Mouse (Mus musculus) limb, embryonic 10.5 days (tissue): Measurements from ENCODE around the gene 1110059E24Rik. TPM values are rescaled to one million over a fixed set of nuclear protein-coding genes. Genes with fewer than 3 reads are reported as not detected.
A peak's percentile ranks its signal among the peaks of the same experiment; 100 is the strongest.
"Not testable (repeated sequence)": the region's sequence is repeated elsewhere in the genome, so short reads cannot be mapped to it uniquely, and the experiment has no call there.

ENCODE experiments used
- DNase-seq: peaks from one replicate; pipeline ENCODE4 v3.0.0-alpha.2; 2017; ENCODE audit warnings: low spot score
- H3K27ac ChIP-seq: fragments of 300-500 bp; sonication (generic); 2 replicates; pipeline ENCODE4 v1.5.1; 2016; ENCODE audit warnings: mild to moderate bottlenecking
- H3K27me3 ChIP-seq: fragments of 300-500 bp; sonication (generic); 2 replicates; pipeline ENCODE4 v1.6.1; 2016; ENCODE audit warnings: low read depth, mild to moderate bottlenecking; ENCODE audit not compliant: poor library complexity, severe bottlenecking
- H3K36me3 ChIP-seq: fragments of 300-500 bp; sonication (generic); 2 replicates; pipeline ENCODE4 v1.6.1; 2016; ENCODE audit warnings: mild to moderate bottlenecking, moderate library complexity
- H3K4me1 ChIP-seq: fragments of 300-500 bp; sonication (generic); 2 replicates; pipeline ENCODE4 v1.6.1; 2016
- H3K4me3 ChIP-seq: fragments of 300-500 bp; sonication (generic); 2 replicates; pipeline ENCODE4 v1.5.1; 2016; ENCODE audit warnings: mild to moderate bottlenecking, moderate library complexity
- H3K9me3 ChIP-seq: fragments of 300-500 bp; sonication (generic); replicated peaks from 2 replicates; pipeline ENCODE4 v1.6.1; 2016; ENCODE audit warnings: mild to moderate bottlenecking
- WGBS: fragments of 180-500 bp; shearing (Covaris S2); methylation state at CpG from one replicate; pipeline ENCODE4 v1.1.7; 2016; 5-methylcytosine and 5-hydroxymethylcytosine counted together
- polyA plus RNA-seq: library from polyadenylated mRNA; unstranded; fragments of >200 nt; fragmentation: Nextera tagmentation; extraction: Ambion mirVana; gene quantifications from 2 replicates; pipeline ENCODE4 v1.2.1, GENCODE M21; 2016

Gene 1110059E24Rik
- polyA plus RNA-seq, 1 experiment from 2014 or later = 76.9 TPM

DNA sequence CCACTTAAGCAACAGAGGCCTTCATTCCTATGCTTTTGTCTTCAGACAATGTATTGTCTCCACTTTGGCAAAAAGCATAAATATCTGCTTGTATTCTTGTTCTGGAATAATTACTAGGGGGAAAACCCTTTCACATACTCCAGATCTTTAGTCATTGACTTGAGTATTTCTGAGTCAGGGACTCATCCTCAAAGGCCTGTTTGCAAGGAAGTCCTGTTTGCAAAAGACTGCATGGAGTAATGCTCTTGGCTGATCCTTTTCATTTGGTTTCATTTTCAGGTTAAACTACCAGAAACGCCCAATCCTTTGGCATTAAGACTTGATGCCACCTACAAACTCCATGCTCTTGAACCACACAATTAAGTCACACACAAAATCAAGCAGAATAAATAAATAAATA, 8.8 kb downstream of the 1110059E24Rik start:
- no peak overlapping the region for H3K27ac ChIP-seq
- H3K4me3 ChIP-seq = no peak overlapping the region
- no peaks in the 10 kb centered on the region for H3K4me1 ChIP-seq
- no peak for DNase-seq
- H3K36me3 ChIP-seq = peaks cover 2% of the 10 kb centered on the region; the same call in 1 of the 2 replicates
- H3K27me3 ChIP-seq = no peaks in the 10 kb centered on the region
- 79% methylated on average over 1 of the region's 1 CpGs for WGBS
- H3K9me3 ChIP-seq = no peaks in the 10 kb centered on the region

DNA sequence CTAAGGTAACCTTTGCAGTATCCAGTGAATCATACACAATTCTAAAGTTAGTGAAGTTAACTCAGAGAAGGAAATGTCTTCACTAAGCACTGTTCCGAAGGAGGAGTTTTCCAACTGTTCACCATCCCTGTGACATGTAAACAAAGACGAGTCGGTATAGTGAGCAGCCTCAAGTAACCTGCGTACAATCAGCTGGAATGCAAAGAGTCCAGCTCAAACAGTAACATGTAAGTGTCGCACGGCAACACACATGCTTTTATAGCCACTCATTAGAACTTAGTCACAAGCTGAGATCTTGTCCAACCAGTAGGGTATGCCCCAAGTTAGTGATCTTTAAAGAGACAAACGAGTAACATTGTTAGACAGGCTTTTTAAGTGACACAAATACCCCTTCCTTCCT, 15.1 kb downstream of the 1110059E24Rik start:
- H3K4me3 ChIP-seq = no peak overlapping the region
- peaks cover 5% of the 10 kb centered on the region; the same call in 1 of the 2 replicates for H3K4me1 ChIP-seq
- peaks cover 6% of the 10 kb centered on the region for H3K36me3 ChIP-seq
- H3K27me3 ChIP-seq = no peaks in the 10 kb centered on the region
- DNase-seq = no peak
- no peaks in the 10 kb centered on the region for H3K9me3 ChIP-seq
- no peak overlapping the region for H3K27ac ChIP-seq
- 78% methylated on average over 7 of the region's 7 CpGs for WGBS

DNA sequence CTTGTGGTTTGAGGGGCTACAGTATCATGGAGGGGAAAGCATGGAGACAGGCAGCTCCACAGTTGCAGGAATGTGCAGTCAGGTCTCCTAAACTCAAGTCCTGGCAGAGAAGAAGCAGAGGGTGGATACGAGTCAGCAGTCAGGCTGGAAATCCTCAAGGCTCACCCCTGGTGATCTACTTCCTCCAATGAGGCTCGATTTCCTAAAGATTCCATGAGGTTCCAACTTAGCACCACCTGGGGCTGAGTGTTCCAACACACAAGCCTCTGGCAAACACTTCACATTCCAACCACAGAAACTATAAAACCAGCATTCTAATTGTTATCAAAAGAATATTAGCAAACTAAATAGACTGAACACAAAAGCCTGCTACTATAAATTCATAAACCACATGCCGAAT, 15.9 kb downstream of the 1110059E24Rik start:
- 87% methylated on average over 3 of the region's 3 CpGs for WGBS
- peaks cover 6% of the 10 kb centered on the region for H3K36me3 ChIP-seq
- H3K27me3 ChIP-seq = no peaks in the 10 kb centered on the region
- no peak overlapping the region for H3K4me3 ChIP-seq
- peaks cover 5% of the 10 kb centered on the region; the same call in 1 of the 2 replicates for H3K4me1 ChIP-seq
- H3K27ac ChIP-seq = no peak overlapping the region
- DNase-seq = no peak
- H3K9me3 ChIP-seq = no peaks in the 10 kb centered on the region

DNA sequence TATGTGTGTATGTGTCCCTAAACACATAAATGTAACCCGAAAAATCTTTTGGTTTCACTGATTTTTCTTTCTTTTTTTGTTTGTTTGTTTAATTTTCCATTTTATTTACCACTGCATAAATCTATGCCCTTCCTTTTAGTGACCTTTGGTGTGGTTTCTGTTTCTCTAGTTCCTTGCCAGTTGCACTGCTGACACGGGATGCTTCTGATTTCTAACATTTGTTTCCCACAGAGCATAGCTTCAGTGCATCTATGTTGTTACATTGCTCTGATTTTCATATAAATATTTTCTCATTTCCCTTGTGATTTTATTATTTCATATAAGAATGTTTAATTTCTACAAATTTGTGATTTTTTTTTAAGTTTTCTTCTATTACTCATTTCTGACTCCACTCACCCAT, 17.4 kb downstream of the 1110059E24Rik start:
- no peak overlapping the region for H3K4me3 ChIP-seq
- no peak for DNase-seq
- peaks cover 4% of the 10 kb centered on the region; the same call in 1 of the 2 replicates for H3K36me3 ChIP-seq
- H3K27ac ChIP-seq = no peak overlapping the region
- peaks cover 16% of the 10 kb centered on the region for H3K4me1 ChIP-seq
- no peaks in the 10 kb centered on the region for H3K9me3 ChIP-seq
- 94% methylated on average over 2 of the region's 2 CpGs for WGBS
- no peaks in the 10 kb centered on the region for H3K27me3 ChIP-seq

DNA sequence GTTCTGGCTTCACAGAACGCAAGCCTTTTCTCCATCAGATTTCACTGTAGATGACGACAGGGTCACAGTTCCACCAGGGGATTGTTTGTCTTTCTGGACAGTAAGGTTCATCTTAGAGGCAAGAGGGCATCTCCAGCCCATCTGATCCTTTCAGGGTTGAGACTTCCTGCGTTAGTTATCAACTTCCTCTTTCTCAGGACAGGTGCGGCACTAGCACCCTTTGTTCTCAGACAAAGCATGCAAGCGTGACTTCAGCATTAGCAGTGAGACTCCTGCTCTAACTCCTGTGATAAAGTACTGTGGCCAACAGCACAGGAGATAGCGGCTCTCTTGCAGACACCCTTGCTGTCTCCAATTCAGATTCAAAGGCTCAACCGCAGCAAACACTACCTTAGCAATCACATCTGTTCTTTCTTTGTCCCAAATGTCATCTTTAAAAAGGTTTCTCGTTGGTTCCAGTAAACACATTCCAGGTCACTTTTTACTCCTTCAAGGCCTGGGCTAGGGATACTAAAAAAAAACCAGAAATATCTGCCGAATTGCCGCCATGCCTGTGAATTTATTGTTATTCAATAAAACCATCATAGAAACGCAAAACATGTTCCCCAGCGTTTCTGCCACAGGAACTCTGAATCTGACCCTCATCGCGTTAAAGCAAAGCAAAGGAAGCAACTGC, 22.0 kb downstream of the 1110059E24Rik start:
- Histone ChIP-seq H3K27ac (0 out of 2 replicates have a peak overlapping the region, but pooled peaks have one; percentile 36), H3K27me3 (no peaks in the 10 kb centered on the region), H3K9me3 (no peaks in the 10 kb centered on the region), H3K4me1 (peaks cover 25% of the 10 kb centered on the region), H3K4me3 (no peak overlapping the region), H3K36me3 (no peaks in the 10 kb centered on the region)
- WGBS = 68% methylated on average over 14 of the region's 14 CpGs
- DNase-seq = no peak

DNA sequence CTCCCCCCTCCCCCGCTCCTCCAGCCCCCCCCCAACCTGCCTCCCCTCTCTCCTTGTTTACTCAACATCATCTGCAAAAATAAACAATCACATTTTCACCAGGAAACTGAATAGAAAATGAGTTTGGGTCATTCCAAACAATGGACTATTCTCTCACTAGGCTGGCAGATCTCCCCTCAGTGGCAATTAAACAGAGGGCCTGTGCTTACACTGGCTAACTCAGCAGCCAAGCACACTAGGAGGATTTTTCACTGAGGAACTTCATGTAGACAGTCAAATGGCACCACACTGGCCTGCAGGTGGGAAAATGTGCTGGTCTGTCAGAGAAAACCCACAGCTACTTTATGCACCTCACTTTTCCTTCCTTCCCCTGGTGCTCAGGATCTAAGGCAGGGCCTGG, 23.3 kb downstream of the 1110059E24Rik start:
- H3K36me3 ChIP-seq = no peaks in the 10 kb centered on the region
- H3K4me3 ChIP-seq = no peak overlapping the region
- WGBS = 64% methylated on average over 1 of the region's 1 CpGs
- no peaks in the 10 kb centered on the region for H3K9me3 ChIP-seq
- DNase-seq = no peak
- no peaks in the 10 kb centered on the region for H3K27me3 ChIP-seq
- peaks cover 24% of the 10 kb centered on the region for H3K4me1 ChIP-seq
- H3K27ac ChIP-seq = no peak overlapping the region

DNA sequence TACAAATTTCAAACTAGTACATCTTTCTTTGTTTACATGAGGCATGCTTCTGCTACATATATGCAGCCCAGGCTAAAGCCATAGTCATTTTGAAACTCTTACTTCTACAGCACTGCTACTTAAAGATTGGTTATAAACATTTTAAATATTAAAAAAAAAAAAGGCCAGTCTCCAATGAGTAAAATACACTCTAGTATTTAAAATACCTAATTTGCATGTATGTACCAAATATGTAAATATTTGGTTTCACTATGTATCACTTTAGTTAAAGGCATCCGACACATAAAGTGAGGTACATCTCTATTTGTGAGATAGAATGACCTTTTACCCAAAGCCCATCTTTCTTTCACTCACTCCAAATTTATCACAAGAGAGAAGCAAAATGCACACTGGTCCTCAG, 23.7 kb downstream of the 1110059E24Rik start:
- H3K36me3 ChIP-seq = no peaks in the 10 kb centered on the region
- no peak overlapping the region for H3K27ac ChIP-seq
- DNase-seq = no peak
- H3K27me3 ChIP-seq = no peaks in the 10 kb centered on the region
- 95% methylated on average over 1 of the region's 1 CpGs for WGBS
- H3K9me3 ChIP-seq = no peaks in the 10 kb centered on the region
- no peak overlapping the region for H3K4me3 ChIP-seq
- peaks cover 20% of the 10 kb centered on the region for H3K4me1 ChIP-seq

DNA sequence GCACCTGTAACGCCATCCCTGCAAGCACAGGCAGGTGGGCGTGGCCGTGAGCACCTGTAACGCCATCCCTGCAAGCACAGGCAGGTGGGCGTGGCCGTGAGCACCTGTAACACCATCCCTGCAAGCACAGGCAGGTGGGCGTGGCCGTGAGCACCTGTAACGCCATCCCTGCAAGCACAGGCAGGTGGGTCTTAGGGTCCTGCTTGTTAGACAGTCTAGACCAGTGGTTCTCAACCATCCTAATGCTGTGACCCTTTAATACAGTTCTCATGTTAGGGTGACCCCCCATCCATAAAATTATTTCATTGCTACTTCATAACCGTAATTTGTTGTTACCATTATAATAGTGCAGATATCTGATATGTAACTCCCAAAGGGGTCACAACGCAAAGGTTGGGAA, 24.3 kb downstream of the 1110059E24Rik start:
- DNase-seq, H3K4me3 ChIP-seq, H3K27me3 ChIP-seq, H3K9me3 ChIP-seq, H3K36me3 ChIP-seq, H3K27ac ChIP-seq: not testable (repeated sequence)
- 46% methylated on average over 11 of the region's 11 CpGs for WGBS
- H3K4me1 ChIP-seq = peaks cover 20% of the 10 kb centered on the region

DNA sequence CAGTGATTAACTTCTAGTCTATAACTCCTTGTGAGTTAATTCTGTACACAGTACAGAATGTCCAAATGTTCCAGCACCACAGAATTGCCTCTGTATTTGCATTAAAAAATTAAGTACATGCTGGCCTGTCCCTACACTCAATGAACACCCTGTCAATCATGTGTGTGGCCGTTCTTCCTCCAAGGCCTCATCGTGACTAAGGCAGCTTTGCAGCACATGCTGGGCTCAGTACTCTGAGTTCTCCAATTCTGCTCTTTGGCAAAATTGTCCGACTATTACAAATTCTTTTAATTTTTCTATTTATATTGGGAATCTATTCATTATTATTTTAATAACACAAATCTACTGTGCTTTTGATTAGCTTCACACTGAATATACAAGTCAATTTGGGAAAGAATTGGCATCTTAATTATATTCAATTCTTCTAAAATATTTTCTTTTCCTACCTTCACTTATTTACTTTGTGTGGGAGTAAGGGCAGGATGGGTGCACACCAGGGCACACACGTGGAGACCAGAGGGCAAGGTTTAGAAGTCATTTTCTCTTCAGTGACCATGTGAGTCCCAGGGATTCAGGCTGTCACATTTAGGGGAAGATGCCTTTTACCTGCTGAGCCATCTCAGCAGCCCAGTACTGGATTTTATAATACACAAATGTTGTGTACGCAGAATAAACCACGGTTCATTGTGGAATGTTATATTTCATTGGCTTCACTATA, 26.3 kb downstream of the 1110059E24Rik start:
- H3K27ac ChIP-seq = no peak overlapping the region
- H3K9me3 ChIP-seq = no peaks in the 10 kb centered on the region
- DNase-seq = no peak
- H3K4me3 ChIP-seq = no peak overlapping the region
- H3K27me3 ChIP-seq = no peaks in the 10 kb centered on the region
- H3K4me1 ChIP-seq = peaks cover 19% of the 10 kb centered on the region
- 91% methylated on average over 6 of the region's 6 CpGs for WGBS
- no peaks in the 10 kb centered on the region for H3K36me3 ChIP-seq

DNA sequence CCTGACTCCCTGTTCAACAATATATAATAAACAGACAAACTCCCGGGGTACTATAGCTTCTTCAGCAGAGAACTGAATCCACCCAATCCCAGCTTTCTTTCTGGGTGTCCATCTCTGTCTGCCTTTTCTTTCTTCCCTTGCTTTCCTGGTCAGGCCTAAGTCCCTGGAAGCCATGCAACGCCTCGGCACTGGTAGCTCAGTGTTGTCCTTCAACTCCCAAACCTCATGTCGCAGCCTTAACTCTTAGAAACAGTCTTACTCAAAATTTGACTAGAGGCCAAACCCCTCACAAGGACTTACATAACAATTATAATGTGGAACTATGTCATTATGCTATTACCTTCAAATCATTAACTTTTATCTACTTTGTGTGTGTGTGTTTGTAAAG, 28.6 kb downstream of the 1110059E24Rik start:
- H3K9me3 ChIP-seq = no peaks in the 10 kb centered on the region
- no peak overlapping the region for H3K4me3 ChIP-seq
- no peaks in the 10 kb centered on the region for H3K27me3 ChIP-seq
- H3K36me3 ChIP-seq = no peaks in the 10 kb centered on the region
- no peak overlapping the region for H3K27ac ChIP-seq
- 88% methylated on average over 4 of the region's 4 CpGs for WGBS
- peaks cover 1% of the 10 kb centered on the region; the same call in 1 of the 2 replicates for H3K4me1 ChIP-seq
- no peak for DNase-seq

DNA sequence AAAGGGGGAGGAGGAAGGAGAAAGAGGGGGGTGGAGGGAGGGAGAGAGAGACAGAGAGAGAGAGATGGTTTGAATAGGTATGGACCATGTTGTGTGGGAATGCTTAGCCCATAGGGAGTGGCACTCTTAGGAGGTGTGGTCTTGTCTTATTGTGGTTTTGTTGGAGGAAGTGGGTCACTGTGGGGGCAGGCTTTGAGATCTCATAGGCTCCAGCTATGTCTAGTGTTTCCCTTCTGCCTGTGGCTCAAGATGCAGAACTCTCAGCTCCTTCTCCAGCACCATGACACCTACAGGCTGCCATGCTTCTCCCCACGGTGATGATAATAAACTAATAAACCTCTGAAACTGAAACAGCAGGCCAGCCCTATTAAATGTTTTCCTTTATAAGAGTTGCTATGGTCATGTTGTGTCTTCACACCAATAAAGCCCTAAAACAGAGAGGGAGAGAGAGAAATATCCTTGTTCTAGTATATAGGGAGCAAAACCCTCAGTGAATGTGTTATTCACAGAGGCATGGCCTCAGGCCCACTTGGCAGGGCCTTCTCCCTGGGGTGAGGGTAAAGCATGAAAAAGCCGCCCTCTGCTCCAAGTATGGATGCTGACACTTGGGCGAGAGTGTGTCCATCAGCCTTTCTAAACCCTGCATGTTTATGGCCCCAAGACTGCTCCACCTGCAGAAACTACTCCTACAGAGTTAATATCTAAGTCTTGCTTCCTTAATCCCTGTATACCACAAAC, 29.2 kb downstream of the 1110059E24Rik start:
- H3K4me1 ChIP-seq = no peaks in the 10 kb centered on the region
- no peaks in the 10 kb centered on the region for H3K27me3 ChIP-seq
- H3K4me3 ChIP-seq = no peak overlapping the region
- DNase-seq = no peak
- H3K9me3 ChIP-seq = no peaks in the 10 kb centered on the region
- no peaks in the 10 kb centered on the region for H3K36me3 ChIP-seq
- WGBS = 79% methylated on average over 3 of the region's 3 CpGs
- H3K27ac ChIP-seq = no peak overlapping the region

DNA sequence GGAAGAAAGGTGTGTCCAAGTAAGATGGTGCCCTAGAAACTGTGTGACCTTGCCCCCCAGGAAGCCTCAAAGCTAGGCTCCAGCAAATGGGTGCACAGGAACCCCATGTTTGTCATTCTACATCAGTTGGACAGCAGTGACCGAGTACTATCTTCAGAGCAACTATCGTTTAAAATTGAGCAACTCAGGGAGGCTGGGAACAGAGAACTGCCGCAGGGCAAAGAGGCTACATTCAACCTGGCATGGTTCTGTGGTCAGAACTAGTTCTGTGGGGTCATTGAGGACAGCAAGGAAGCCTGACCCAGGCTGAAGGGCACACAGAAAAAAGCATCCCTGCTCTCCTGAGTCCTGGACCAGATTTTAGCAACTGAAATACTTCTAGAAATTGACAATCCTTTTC, 37.0 kb downstream of the 1110059E24Rik start:
- WGBS = 93% methylated on average over 3 of the region's 3 CpGs
- H3K4me1 ChIP-seq = no peaks in the 10 kb centered on the region
- DNase-seq = no peak
- peaks cover 3% of the 10 kb centered on the region; the same call in 1 of the 2 replicates for H3K36me3 ChIP-seq
- H3K9me3 ChIP-seq = no peaks in the 10 kb centered on the region
- H3K27me3 ChIP-seq = no peaks in the 10 kb centered on the region
- H3K27ac ChIP-seq = no peak overlapping the region
- no peak overlapping the region for H3K4me3 ChIP-seq
